Mouse (Mus musculus) midbrain, embryonic 10.5 days (tissue): ENCODE measurements around the gene Cd22. TPM values are rescaled to one million over a fixed set of nuclear protein-coding genes. Genes with fewer than 3 reads are reported as not detected.
"Not testable (repeated sequence)": the region's sequence is repeated elsewhere in the genome, so short reads cannot be mapped to it uniquely, and the experiment has no call there.

Experiments
- DNase-seq: peaks from one replicate; pipeline ENCODE4 v3.0.0-alpha.2; 2017; ENCODE audit warnings: low spot score
- H3K27ac ChIP-seq: fragments of 300-500 bp; sonication (generic); replicated peaks from 2 replicates; pipeline ENCODE4 v1.5.1; 2016; ENCODE audit warnings: mild to moderate bottlenecking
- H3K27me3 ChIP-seq: fragments of 300-500 bp; sonication (generic); 2 replicates; pipeline ENCODE4 v1.6.1; 2016; ENCODE audit warnings: low read depth, mild to moderate bottlenecking; ENCODE audit not compliant: poor library complexity, severe bottlenecking
- H3K36me3 ChIP-seq: fragments of 300-500 bp; sonication (generic); 2 replicates; pipeline ENCODE4 v1.6.1; 2016; ENCODE audit warnings: mild to moderate bottlenecking, moderate library complexity
- H3K4me1 ChIP-seq: fragments of 300-500 bp; sonication (generic); 2 replicates; pipeline ENCODE4 v1.6.1; 2016
- H3K4me3 ChIP-seq: fragments of 300-500 bp; sonication (generic); 2 replicates; pipeline ENCODE4 v1.5.1; 2016; ENCODE audit warnings: mild to moderate bottlenecking, moderate library complexity
- H3K9me3 ChIP-seq: fragments of 300-500 bp; sonication (generic); replicated peaks from 2 replicates; pipeline ENCODE4 v1.6.1; 2016; ENCODE audit warnings: mild to moderate bottlenecking
- WGBS: fragments of 180-500 bp; shearing (Covaris S2); methylation state at CpG from one replicate; pipeline ENCODE4 v1.1.7; 2016; 5-methylcytosine and 5-hydroxymethylcytosine counted together
- polyA plus RNA-seq: library from polyadenylated mRNA; unstranded; fragments of >200 nt; fragmentation: Nextera tagmentation; extraction: Ambion mirVana; gene quantifications from 2 replicates; pipeline ENCODE4 v1.2.1, GENCODE M21; 2016

Gene Cd22
- polyA plus RNA-seq, 1 experiment from 2014 or later, result 0.02 TPM

DNA sequence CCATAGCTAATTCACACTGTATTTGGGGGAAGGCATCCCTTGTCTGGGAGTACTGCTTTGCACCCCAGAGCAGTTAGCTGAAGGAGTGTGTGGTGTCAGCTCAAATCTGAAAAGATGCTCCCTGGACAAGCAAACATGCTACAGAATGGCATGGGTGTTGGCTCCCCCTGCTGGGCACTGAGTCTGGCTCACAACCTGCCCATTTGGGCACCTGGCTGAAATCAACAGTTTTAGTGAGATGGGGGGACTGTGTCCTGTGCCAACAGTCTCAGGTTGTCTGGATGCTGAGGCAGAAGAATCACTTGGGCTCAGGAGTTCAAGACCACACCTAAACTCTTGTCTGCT is 20.9 kb downstream of the Cd22 start:
- Histone ChIP-seq H3K27ac (no peak overlapping the region), H3K9me3 (no peaks in the 10 kb centered on the region), H3K4me3 (no peak overlapping the region), H3K4me1 (peaks cover 14% of the 10 kb centered on the region), H3K27me3 (peaks cover 10% of the 10 kb centered on the region; the same call in 1 of the 2 replicates), H3K36me3 (no peaks in the 10 kb centered on the region)
- DNase-seq, result peak; percentile 61

DNA sequence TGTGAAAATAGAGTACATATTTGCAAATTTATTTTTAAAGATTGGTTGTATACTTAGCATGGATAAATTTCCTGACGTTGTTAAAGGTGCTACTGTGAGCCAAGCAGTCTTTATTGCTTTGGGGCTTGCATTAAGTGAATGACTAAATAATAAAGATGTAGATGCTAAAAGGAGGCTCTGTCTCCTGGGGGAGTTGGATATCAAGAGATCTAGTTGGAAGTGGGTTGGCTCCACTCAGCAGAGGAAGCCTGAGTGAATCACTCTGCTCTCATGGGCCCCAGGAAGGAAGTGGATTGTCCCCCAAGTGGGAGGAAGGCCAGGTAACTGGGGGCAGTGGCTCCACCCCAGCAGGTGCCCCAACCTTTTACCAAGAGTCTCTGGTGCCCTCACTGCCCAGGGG is 22.4 kb downstream of the Cd22 start:
- Histone ChIP-seq H3K27me3 (peaks cover 10% of the 10 kb centered on the region; the same call in 1 of the 2 replicates), H3K36me3 (no peaks in the 10 kb centered on the region), H3K9me3 (no peaks in the 10 kb centered on the region), H3K27ac (no peak overlapping the region), H3K4me1 (peaks cover 9% of the 10 kb centered on the region), H3K4me3 (no peak overlapping the region)
- 78% methylated on average over 1 of the region's 1 CpGs for WGBS
- DNase-seq, result no peak

DNA sequence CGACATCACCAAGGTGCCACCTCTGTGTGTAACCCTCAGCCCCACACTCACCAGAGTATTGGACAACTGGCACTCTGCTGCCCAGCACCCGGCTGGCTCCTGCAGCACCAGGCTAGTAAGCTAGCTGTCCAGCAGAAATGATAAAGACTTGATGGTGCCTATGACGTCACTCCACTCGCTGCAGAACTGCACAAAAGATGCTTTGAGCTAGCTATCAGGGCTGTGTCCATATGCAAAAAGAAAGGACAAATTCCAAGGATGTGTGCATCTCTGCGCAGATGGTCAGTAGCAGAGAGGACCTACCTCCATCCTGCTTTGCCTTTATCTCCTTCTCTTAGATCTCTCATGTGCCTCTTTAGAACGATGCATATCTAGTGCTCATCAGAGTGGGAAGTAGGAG is 24.1 kb downstream of the Cd22 start, which contains the start of gene Ffar3:
Ffar3 (minus strand) TSS at position 101 of the 400 bp plus-strand sequence.
- WGBS, result 88% methylated on average over 6 of the region's 6 CpGs
- Histone ChIP-seq H3K9me3 (no peaks in the 10 kb centered on the region), H3K27me3 (peaks cover 6% of the 10 kb centered on the region; the same call in 1 of the 2 replicates), H3K4me1 (peaks cover 9% of the 10 kb centered on the region), H3K4me3 (no peak within 1 kb of the TSS), H3K27ac (no peak within 1 kb of the TSS), H3K36me3 (no peaks in the 10 kb centered on the region)
- no peak for DNase-seq

DNA sequence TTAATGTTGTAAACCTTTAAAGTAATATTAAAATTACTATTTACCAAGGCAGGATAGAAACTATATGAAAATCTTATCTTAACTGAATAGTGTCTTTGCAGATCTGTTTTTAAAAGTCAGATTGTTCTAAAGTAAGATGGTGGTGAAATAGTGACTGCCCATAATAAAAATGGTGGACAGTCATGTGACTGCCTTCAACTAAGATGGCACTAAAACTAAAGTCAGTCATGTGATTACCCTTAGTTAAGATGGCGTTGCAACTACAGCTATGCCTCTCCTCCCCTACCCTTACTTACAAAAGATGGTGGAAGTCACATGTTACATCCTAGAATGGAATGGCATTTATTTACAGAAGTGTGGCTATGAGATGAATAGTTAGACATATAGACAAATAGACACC is 28.7 kb downstream of the Cd22 start:
- WGBS, result 81% methylated on average over 1 of the region's 1 CpGs
- Histone ChIP-seq H3K36me3 (no peaks in the 10 kb centered on the region), H3K4me1 (no peaks in the 10 kb centered on the region), H3K9me3 (no peaks in the 10 kb centered on the region), H3K27me3 (no peaks in the 10 kb centered on the region), H3K27ac (no peak overlapping the region), H3K4me3 (no peak overlapping the region)
- DNase-seq, result no peak

DNA sequence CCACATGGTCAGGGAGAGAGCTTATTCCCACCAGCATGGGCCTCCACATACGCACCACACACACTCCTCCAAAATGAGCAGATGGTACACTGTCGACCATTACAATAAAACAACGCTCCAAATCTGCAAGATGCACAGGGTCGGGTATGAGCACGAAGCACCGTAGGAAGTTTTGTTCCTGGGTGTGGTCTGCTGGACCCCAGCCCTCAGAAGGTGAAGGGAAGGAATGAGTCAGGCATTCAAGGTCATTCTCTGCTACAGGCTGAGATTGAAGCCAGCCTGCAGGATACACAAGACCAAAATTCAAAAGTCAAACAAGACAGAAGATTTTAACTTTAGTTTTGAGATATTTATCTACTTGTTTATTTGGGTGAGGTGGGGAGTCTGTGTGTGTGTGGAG is 32.2 kb downstream of the Cd22 start:
- H3K36me3 ChIP-seq, result no peaks in the 10 kb centered on the region
- DNase-seq, result no peak
- no peaks in the 10 kb centered on the region for H3K9me3 ChIP-seq
- H3K27me3 ChIP-seq, result no peaks in the 10 kb centered on the region
- 0 out of 2 replicates have a peak, but pooled peaks cover 5% of the 10 kb centered on the region for H3K4me1 ChIP-seq
- WGBS, result 86% methylated on average over 6 of the region's 6 CpGs
- no peak overlapping the region for H3K27ac ChIP-seq
- no peak overlapping the region for H3K4me3 ChIP-seq

DNA sequence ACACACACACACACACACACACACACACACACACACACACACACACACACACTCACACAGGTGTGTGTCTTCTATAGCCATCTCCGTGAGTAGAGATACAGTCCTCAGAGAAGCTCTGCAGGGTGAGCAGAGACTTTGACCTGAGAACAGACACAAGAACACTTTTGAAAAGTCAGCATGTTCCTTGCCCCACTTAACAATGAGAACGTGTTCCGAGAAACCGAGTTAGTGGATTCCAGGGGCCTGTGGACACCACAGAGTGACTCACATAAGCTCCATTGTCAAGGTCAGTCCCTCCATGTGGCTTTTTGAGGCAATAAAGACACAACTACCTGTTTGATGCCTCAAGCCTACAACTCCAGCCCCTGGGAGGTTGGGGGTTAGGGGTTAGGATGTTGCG is 32.8 kb downstream of the Cd22 start:
- H3K36me3 ChIP-seq, result no peaks in the 10 kb centered on the region
- WGBS, result 88% methylated on average over 5 of the region's 5 CpGs
- DNase-seq, result no peak
- H3K4me3 ChIP-seq, result no peak overlapping the region
- no peaks in the 10 kb centered on the region for H3K9me3 ChIP-seq
- H3K27ac ChIP-seq, result no peak overlapping the region
- no peaks in the 10 kb centered on the region for H3K27me3 ChIP-seq
- H3K4me1 ChIP-seq, result 0 out of 2 replicates have a peak, but pooled peaks cover 5% of the 10 kb centered on the region

DNA sequence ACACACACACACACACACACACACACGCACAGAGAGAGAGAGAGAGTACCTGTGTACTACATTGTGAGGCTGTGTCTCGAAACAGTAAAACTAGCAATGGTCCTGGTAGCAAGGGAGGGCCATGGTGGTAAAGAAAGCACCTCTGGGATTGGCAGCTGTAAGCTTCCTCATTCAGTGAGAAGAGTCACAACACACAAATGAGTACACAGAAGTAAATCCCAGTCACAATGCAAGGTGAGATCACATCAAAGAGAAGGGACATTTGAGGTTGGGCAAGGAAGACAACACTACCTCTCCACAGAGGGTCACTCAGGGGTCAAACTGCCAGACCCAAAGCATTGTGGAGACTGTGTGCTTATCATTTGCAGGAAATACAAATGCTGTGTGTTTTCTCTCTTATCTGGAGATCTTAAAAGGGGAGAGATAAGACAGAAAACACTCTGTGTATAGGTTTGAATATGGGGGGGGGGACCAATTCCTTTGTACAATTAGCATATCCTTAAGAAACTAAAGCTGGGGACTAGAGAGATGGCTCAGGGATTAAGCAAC is 33.6 kb downstream of the Cd22 start:
- Histone ChIP-seq H3K27ac (no peak overlapping the region), H3K27me3 (no peaks in the 10 kb centered on the region), H3K4me1 (0 out of 2 replicates have a peak, but pooled peaks cover 5% of the 10 kb centered on the region), H3K4me3 (no peak overlapping the region), H3K9me3 (no peaks in the 10 kb centered on the region), H3K36me3 (no peaks in the 10 kb centered on the region)
- WGBS, result 69% methylated on average over 2 of the region's 2 CpGs
- no peak for DNase-seq

DNA sequence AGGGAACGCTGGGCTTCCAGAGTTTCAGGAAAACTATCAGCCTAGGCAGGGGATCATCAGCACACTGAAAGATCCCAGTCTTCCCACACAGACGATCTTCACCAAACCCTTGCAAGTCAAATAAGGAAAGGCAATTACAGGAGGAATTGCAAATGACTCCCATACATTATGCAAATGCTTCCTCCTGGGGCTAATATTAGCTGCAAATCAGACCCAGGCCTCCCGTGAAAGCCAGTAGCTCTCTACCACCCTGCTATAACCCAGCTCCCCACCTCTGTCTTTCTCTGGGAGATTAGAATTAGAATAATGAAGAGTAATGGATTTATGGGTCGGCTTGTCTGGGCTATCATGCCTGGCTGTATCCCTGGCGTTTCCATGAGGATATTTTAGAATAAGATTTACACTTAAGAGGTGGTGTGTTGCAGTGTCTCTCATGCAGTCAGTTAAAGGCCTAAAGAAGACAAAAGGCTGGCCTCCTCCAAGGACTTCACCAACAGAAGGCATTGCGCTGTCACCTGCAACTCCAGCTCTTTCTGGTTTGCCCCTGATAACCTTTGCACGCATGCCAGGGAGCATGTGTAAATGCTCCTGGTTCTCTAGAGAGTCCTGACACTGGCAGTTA is 35.4 kb downstream of the Cd22 start:
- WGBS, result 51% methylated on average over 7 of the region's 7 CpGs
- no peak overlapping the region for H3K27ac ChIP-seq
- no peak overlapping the region for H3K4me3 ChIP-seq
- H3K9me3 ChIP-seq, result no peaks in the 10 kb centered on the region
- no peaks in the 10 kb centered on the region for H3K36me3 ChIP-seq
- DNase-seq, result no peak
- H3K4me1 ChIP-seq, result 0 out of 2 replicates have a peak, but pooled peaks cover 5% of the 10 kb centered on the region
- no peaks in the 10 kb centered on the region for H3K27me3 ChIP-seq

DNA sequence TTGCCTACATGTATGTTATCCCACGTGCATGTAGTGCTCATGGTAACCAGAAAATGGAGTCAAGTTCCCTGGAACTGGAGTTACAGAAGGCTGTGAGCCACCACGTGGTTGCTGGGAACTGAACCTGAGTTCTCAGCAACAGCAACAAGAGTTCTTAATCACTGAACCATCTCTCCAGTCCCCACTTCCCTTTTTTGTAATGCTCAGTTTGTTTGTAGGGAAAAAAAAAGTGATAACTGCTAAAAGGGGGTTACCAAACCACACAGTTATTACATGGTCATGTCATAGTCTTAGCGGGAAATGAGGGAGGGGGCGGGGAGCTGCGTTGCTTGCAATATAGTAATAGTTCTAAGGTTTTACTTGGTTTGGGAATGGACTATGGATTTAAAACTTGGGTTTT is 38.0 kb downstream of the Cd22 start:
- Histone ChIP-seq H3K9me3 (no peaks in the 10 kb centered on the region), H3K36me3 (no peaks in the 10 kb centered on the region), H3K27ac (no peak overlapping the region), H3K4me3 (no peak overlapping the region), H3K27me3 (no peaks in the 10 kb centered on the region), H3K4me1 (0 out of 2 replicates have a peak, but pooled peaks cover 5% of the 10 kb centered on the region)
- no peak for DNase-seq
- WGBS, result 89% methylated on average over 5 of the region's 5 CpGs

DNA sequence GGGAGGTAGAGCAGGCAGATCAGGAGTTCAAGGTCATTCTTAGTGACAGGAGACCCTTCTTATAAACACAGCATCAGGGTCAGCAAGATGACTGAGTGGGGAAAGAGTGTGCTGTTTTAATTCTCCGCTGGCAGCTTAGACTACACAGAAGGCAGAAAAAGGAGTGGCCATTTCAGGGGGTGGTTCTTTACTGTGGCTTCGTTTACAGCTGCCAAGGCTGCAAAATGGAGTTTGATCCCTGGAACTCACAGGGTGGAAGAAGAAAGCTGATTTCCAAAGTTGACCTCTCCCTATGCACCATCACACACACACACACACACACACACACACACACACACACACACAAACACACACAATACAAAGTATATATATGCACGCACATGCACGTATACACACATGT is 38.8 kb downstream of the Cd22 start:
- WGBS, result 93% methylated on average over 4 of the region's 4 CpGs
- no peaks in the 10 kb centered on the region for H3K9me3 ChIP-seq
- no peak for DNase-seq
- H3K4me1 ChIP-seq, result 0 out of 2 replicates have a peak, but pooled peaks cover 5% of the 10 kb centered on the region
- no peak overlapping the region for H3K27ac ChIP-seq
- H3K36me3 ChIP-seq, result no peaks in the 10 kb centered on the region
- no peaks in the 10 kb centered on the region for H3K27me3 ChIP-seq
- H3K4me3 ChIP-seq, result no peak overlapping the region

DNA sequence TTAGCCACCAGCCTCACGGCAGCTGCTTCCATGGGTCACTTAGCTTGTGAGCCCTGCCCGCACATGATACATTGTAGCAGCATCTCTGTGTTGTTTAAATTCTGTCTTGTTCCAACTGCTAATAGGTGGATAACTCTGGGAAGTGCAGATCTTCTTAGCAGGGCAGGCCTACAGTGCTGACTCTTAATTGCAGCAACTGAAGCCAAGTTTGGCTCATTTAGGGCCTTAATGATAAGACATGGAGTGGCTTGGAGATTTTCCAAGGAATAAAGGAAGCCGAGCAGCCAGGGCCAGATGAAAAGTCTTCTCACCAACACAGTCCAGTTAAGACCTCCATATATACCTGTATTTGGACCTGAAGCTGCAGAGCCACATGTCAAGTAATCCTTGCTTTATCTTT is 39.8 kb downstream of the Cd22 start:
- Histone ChIP-seq H3K4me3 (no peak overlapping the region), H3K27me3 (no peaks in the 10 kb centered on the region), H3K36me3 (no peaks in the 10 kb centered on the region), H3K9me3 (no peaks in the 10 kb centered on the region), H3K4me1 (0 out of 2 replicates have a peak, but pooled peaks cover 5% of the 10 kb centered on the region), H3K27ac (no peak overlapping the region)
- DNase-seq, result no peak
- WGBS, result 79% methylated on average over 3 of the region's 3 CpGs

DNA sequence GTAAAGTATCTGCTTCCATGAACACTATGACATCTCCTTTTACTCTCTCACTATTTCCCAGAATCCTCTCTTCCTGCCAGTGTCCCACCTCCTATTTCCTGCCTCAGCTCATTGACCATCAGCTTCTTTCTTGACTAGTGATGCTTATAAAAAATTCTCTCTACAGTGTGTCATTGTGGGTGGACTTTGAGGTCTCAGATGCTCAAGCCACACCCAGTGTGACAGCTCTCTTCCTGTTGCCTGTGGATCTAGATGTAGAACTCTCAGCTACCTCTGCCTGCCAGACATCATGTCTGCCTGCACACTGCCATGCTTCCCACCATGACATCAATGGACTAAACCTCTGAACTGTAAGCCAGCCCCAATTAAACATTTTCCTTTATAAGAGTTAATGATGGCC is 42.9 kb downstream of the Cd22 start:
- no peak overlapping the region for H3K4me3 ChIP-seq
- DNase-seq, result no peak
- no peaks in the 10 kb centered on the region for H3K36me3 ChIP-seq
- no peaks in the 10 kb centered on the region for H3K27me3 ChIP-seq
- H3K4me1 ChIP-seq, result no peaks in the 10 kb centered on the region
- no peak overlapping the region for H3K27ac ChIP-seq
- no peaks in the 10 kb centered on the region for H3K9me3 ChIP-seq

DNA sequence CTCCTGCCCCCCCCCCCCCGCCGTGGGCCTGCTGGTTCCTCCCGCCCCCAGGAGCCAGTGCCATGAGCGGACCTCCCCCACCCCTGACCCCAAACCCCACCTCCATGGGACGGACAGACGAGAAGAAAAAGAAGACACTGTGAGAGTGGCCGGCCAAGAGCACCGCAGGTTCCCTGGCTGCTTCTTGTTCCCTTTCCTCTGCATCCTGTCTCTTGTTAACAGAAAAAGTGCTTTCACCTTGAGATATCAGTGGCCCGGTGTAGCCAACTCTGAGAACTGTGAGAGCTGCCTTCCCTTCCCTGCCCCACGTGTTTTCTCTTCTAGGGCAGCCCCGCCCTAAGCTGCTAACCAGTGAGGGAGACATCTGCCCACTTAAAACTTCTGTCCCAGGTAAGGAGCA is 47.5 kb downstream of the Cd22 start:
- DNase-seq, H3K27me3 ChIP-seq, H3K4me3 ChIP-seq, H3K9me3 ChIP-seq, H3K36me3 ChIP-seq, H3K4me1 ChIP-seq, H3K27ac ChIP-seq: not testable (repeated sequence)
- 42% methylated on average over 9 of the region's 11 CpGs for whole genome bisulfite sequencing
